9 mouse cellular contexts compared by ENCODE assay signal in the genomic region with DNA sequence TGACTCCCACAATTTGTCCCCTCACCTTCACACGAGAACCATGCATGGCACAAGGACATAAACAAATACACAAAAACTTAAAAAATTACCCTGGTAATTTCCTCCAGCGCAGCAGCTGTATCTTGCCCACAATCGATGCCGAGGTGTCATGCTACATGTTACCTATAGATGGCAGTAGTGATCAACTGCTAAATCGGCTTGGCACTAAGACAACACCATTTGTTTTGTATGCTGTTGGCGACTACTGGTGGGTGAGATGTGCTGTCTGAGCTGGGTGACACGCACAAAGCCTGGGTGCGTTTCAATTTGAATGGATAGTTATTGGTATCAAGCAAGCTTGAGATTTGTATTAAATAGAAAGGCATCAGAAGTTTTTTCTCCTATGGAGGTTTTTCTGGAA. TPM values are rescaled to one million over a fixed set of nuclear protein-coding genes. Genes with fewer than 3 reads are reported as not detected.
DNase-seq lines count a peak whose midpoint lies in the region; ATAC-seq and TF ChIP-seq lines count a peak whose summit lies in the region.
"Had no signal": no experiment of that assay in that cellular context is flagged by ENCODE, and none has a peak within 500 bp of the region (broad histone marks: within the 10 kb centered on the region; RNA-seq: fewer than 3 reads in every experiment).

No protein-coding gene starts in this region.

- no peak for TF ChIP-seq POLR2A in kidney, adult 2 months (IDR thresholded peaks at IDR 0.05; ENCODE audit: low read depth, low read length)

- no peak overlapping the region for H3K9ac ChIP-seq in midbrain, embryonic 16.5 days (ENCODE audit: low read depth, low read length)
- H3K9ac ChIP-seq: heart, embryonic 13.5 days had no signal

- DNase-seq in B cell, adult 2 months, result peak; percentile 71
- peak; percentile 42 for DNase-seq in MN1 (ENCODE audit: low spot score)
- DNase-seq in cerebellum, postnatal 14 days, result peak; percentile 72 to 73
- peak; percentile 34 to 50 for DNase-seq in frontal cortex, postnatal 10 days (ENCODE audit: low spot score in 2 of 2)
- DNase-seq in kidney, adult 2 months, result peak; percentile 69
- peak; percentile 52 for DNase-seq in limb, embryonic 10.5 days (ENCODE audit: low spot score)
- DNase-seq in testis, postnatal 14 days (ENCODE audit: low spot score), result peak; percentile 18

- no peaks in the 10 kb centered on the region for H3K36me3 ChIP-seq in kidney, adult 2 months (ENCODE audit: control insufficient read depth, insufficient read depth, low read length)
- H3K36me3 ChIP-seq in limb, embryonic 10.5 days, result no peaks in the 10 kb centered on the region
- H3K36me3 ChIP-seq in midbrain, embryonic 16.5 days (ENCODE audit: control insufficient read depth, insufficient read depth, low read length), result no peaks in the 10 kb centered on the region
- H3K36me3 ChIP-seq: heart, embryonic 13.5 days had no signal

- peaks cover 5% of the 10 kb centered on the region; the same call in 1 of the 2 replicates for H3K4me1 ChIP-seq in kidney, adult 2 months (ENCODE audit: control insufficient read depth, insufficient read depth, low read length)
- no peaks in the 10 kb centered on the region for H3K4me1 ChIP-seq in limb, embryonic 10.5 days
- H3K4me1 ChIP-seq in midbrain, embryonic 16.5 days (ENCODE audit: control insufficient read depth, insufficient read depth, low read length), result no peaks in the 10 kb centered on the region
- H3K4me1 ChIP-seq: heart, embryonic 13.5 days had no signal

- WGBS in kidney, adult 2 months, result 4% methylated on average over 8 of the region's 8 CpGs
- 15% methylated on average over 8 of the region's 8 CpGs for WGBS in limb, embryonic 10.5 days
- 8% methylated on average over 8 of the region's 8 CpGs for WGBS in midbrain, embryonic 16.5 days

- ATAC-seq in midbrain, embryonic 16.5 days, result peak; percentile 73; the same call in 1 of the 2 replicates

- no peak overlapping the region; the same call in 1 of the 2 replicates for H3K27ac ChIP-seq in kidney, adult 2 months (ENCODE audit: insufficient read depth, low read depth, low read length)
- H3K27ac ChIP-seq in limb, embryonic 10.5 days, result no peak overlapping the region
- H3K27ac ChIP-seq in midbrain, embryonic 16.5 days (ENCODE audit: low read length), result no peak overlapping the region
- H3K27ac ChIP-seq: heart, embryonic 13.5 days had no signal

- no peak overlapping the region for H3K4me2 ChIP-seq in midbrain, embryonic 16.5 days (ENCODE audit: low read length)
- H3K4me2 ChIP-seq: heart, embryonic 13.5 days had no signal

- TF ChIP-seq CTCF in kidney, adult 2 months (conservative IDR thresholded peaks at IDR 0.05; ENCODE audit: insufficient read depth, insufficient read length, low read depth, low read length), result peak; percentile 89

- H3K4me3 ChIP-seq in kidney, adult 2 months (ENCODE audit: insufficient read depth, low read depth, low read length), result no peak overlapping the region
- H3K4me3 ChIP-seq in limb, embryonic 10.5 days, result no peak overlapping the region
- no peak overlapping the region for H3K4me3 ChIP-seq in midbrain, embryonic 16.5 days (ENCODE audit: low read depth, low read length)
- H3K4me3 ChIP-seq: heart, embryonic 13.5 days had no signal

- H3K9me3 ChIP-seq in limb, embryonic 10.5 days (replicated peaks), result 0 out of 2 replicates have a peak, but pooled peaks cover 4% of the 10 kb centered on the region
- H3K9me3 ChIP-seq in midbrain, embryonic 16.5 days (replicated peaks; ENCODE audit: control insufficient read depth, low read length, poor library complexity, severe bottlenecking), result no peaks in the 10 kb centered on the region

- no peaks in the 10 kb centered on the region for H3K27me3 ChIP-seq in kidney, adult 2 months (replicated peaks; ENCODE audit: control insufficient read depth, insufficient read depth, low read length)
- H3K27me3 ChIP-seq in limb, embryonic 10.5 days (ENCODE audit: low read depth, poor library complexity, severe bottlenecking), result peaks cover 12% of the 10 kb centered on the region; the same call in 1 of the 2 replicates
- H3K27me3 ChIP-seq in midbrain, embryonic 16.5 days (ENCODE audit: control insufficient read depth, insufficient read depth, low read depth, low read length), result no peaks in the 10 kb centered on the region

RNA-seq across cellular contexts. Expression of a gene that starts 32.4 kb away (rescaled TPM):
- 230 and 232 TPM in 2 replicates for polyA plus RNA-seq in kidney, adult 2 months (2012; rRNA removed)
- 1.4 and 3.4 TPM in 2 replicates for polyA plus RNA-seq in limb, embryonic 10.5 days (2016; fragmentation: Nextera tagmentation; extraction: Ambion mirVana)
- 1.5 and 7.2 TPM in 2 replicates for polyA plus RNA-seq in midbrain, embryonic 16.5 days (2015; fragmentation: Nextera tagmentation; extraction: Ambion mirVana)

Comparison
In these comparisons a context has a peak if more than half of its experiments do, and no peak if none do; other contexts are left out.
1. DNase-seq: peak in every context shown above with its lines; median percentile 72 in cerebellum, postnatal 14 days; 71 in B cell, adult 2 months; 69 in kidney, adult 2 months; 52 in limb, embryonic 10.5 days; 42 in MN1; 42 in frontal cortex, postnatal 10 days; 18 in testis, postnatal 14 days.
2. RNA of a gene that starts 32.4 kb away (polyA plus RNA-seq): 230 to 232 TPM in kidney, adult 2 months; 1.5 to 7.2 TPM in midbrain, embryonic 16.5 days and 1.4 to 3.4 TPM in limb, embryonic 10.5 days; every median in the first group is over 10 times any median in the second.